Comparison of ENCODE assay signal across 9 mouse cellular contexts in genomic region chr7:81654946-81655718, GRCm38 (mm10). TPM values are rescaled to one million over a fixed set of nuclear protein-coding genes. Genes with fewer than 3 reads are reported as not detected.
DNase-seq lines count a peak whose midpoint lies in the region; ATAC-seq lines count a peak whose summit lies in the region.
"Had no signal": no experiment of that assay in that cellular context is flagged by ENCODE, and none has a peak within 500 bp of the region (broad histone marks: within the 10 kb centered on the region; RNA-seq: fewer than 3 reads in every experiment).

No protein-coding gene starts in this region.

- H3K4me1 ChIP-seq in embryonic facial prominence, embryonic 14.5 days (ENCODE audit: control insufficient read depth, insufficient read depth, low read length), result peaks cover 35% of the 10 kb centered on the region

- no peak overlapping the region for H3K9ac ChIP-seq in embryonic facial prominence, embryonic 14.5 days (ENCODE audit: low read depth, low read length)

- no peak for ATAC-seq in embryonic facial prominence, embryonic 14.5 days (ENCODE audit: low read depth)

- H3K27ac ChIP-seq in embryonic facial prominence, embryonic 14.5 days (replicated peaks; ENCODE audit: low read depth, low read length), result 0 out of 2 replicates have a peak overlapping the region, but pooled peaks have one; percentile 39

- no peaks in the 10 kb centered on the region for H3K27me3 ChIP-seq in embryonic facial prominence, embryonic 14.5 days (replicated peaks; ENCODE audit: control insufficient read depth, insufficient read depth, low read length)

- WGBS in embryonic facial prominence, embryonic 14.5 days, result 53% methylated on average over 9 of the region's 9 CpGs

- H3K4me2 ChIP-seq in embryonic facial prominence, embryonic 14.5 days (ENCODE audit: low read depth, low read length), result no peak overlapping the region

- no peaks in the 10 kb centered on the region for H3K9me3 ChIP-seq in embryonic facial prominence, embryonic 14.5 days (ENCODE audit: control insufficient read depth, low read length)

- no peaks in the 10 kb centered on the region for H3K36me3 ChIP-seq in embryonic facial prominence, embryonic 14.5 days (ENCODE audit: control insufficient read depth, insufficient read depth, low read length)

- peak; percentile 34 for DNase-seq in urinary bladder, postnatal 14 days (ENCODE audit: low spot score)
- no peak for DNase-seq in urinary bladder, postnatal 10 days (ENCODE audit: low spot score)
- no peak for DNase-seq in embryonic facial prominence, embryonic 14.5 days (ENCODE audit: low spot score)
- peak; percentile 59 for DNase-seq in heart, postnatal 4 days
- peak; percentile 20 for DNase-seq in retina, postnatal 7 days (ENCODE audit: low read depth, low spot score)
- no peak for DNase-seq in T-cell, adult 2 months (ENCODE audit: low spot score)
- no peak for DNase-seq in liver
- no peak for DNase-seq in embryo, embryonic 11 days

- H3K4me3 ChIP-seq in embryonic facial prominence, embryonic 14.5 days (ENCODE audit: low read depth, low read length), result no peak overlapping the region
- H3K4me3 ChIP-seq: myocyte had no signal

RNA-seq across cellular contexts. Expression of gene Homer2, which starts 52.2 kb away (rescaled TPM):
- polyA plus RNA-seq in embryonic facial prominence, embryonic 14.5 days (2014; fragmentation: Nextera tagmentation; extraction: Ambion mirVana), result 23.7 and 25.2 TPM in 2 replicates
- total RNA-seq in heart, postnatal 4 days (2021), result 10 to 100 TPM; 60.7 to 63.1 TPM
- polyA plus RNA-seq: myocyte had no signal

Comparison
In these comparisons a context has a peak if more than half of its experiments do, and no peak if none do; other contexts are left out.
1. DNase-seq: peak in urinary bladder, postnatal 14 days (single experiment), heart, postnatal 4 days (single experiment) and retina, postnatal 7 days (single experiment); none in urinary bladder, postnatal 10 days (single experiment), embryonic facial prominence, embryonic 14.5 days (single experiment), T-cell, adult 2 months (single experiment), liver (single experiment) and embryo, embryonic 11 days (single experiment).